Mouse (Mus musculus): ENCODE data around the gene Actbl2. TPM values are rescaled to one million over a fixed set of nuclear protein-coding genes. Genes with fewer than 3 reads are reported as not detected.

The Actbl2 gene
- polyA plus RNA-seq, 1 experiment: not detected

DNA sequence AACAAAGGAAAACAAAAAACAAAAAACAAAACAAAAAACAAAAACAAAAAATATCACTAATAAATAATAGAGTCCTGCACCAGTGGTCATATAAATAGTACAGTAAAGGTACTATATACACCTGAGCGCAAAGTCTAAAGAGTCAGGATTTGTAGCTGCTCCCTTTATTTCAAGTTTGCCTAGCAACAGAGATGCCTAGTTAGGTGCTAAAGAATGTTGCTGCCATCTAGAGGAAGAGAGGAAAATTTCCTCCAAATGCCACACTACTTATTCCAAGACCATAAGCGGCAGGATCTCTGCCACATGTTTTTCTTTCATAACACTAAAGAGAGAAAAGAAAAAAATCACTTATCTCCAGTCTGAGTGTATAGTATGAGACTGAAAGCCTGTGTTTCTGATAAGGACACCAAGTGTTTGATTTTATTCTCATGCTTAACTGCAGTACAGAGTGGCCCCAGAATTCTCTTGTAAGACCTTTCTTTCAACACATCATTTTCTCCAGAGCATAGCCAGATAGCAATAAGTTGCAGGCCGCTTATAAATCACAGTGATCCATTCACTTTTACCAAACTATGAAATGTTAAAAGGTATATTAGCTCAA, 16.8 kb upstream of the Actbl2 start:
- Histone ChIP-seq H3K4me3 (no peak overlapping the region), H3K36me3 (ENCODE audit: control insufficient read depth, insufficient read depth) (no peaks in the 10 kb centered on the region), H3K79me2 (ENCODE audit: control insufficient read depth, insufficient read depth) (no peaks in the 10 kb centered on the region), H3K27me3 (ENCODE audit: control insufficient read depth, insufficient read depth, insufficient read length) (no peaks in the 10 kb centered on the region), H3ac (ENCODE audit: control insufficient read depth, insufficient read length) (no peak overlapping the region), H3K4me2 (ENCODE audit: low read depth) (no peak overlapping the region)
- TF ChIP-seq MYOD1 (IDR thresholded peaks at IDR 0.05; ENCODE audit: control insufficient read depth in 1 of 3, insufficient read length in 2 of 3, low read depth in 2 of 3) (no peak), MYOG (IDR thresholded peaks at IDR 0.05; ENCODE audit: control insufficient read depth in 1 of 3, insufficient read depth in 1 of 3, insufficient read length in 2 of 3, low read depth in 2 of 3) (no peak), E2F4 (IDR thresholded peaks at IDR 0.05; ENCODE audit: insufficient read depth) (no peak), MAX (IDR thresholded peaks at IDR 0.05; ENCODE audit: low read depth) (no peak), POLR2AphosphoS2 (IDR thresholded peaks at IDR 0.05; ENCODE audit: insufficient read length, low read depth) (no peak), TCF12 (IDR thresholded peaks at IDR 0.05; ENCODE audit: insufficient read depth, poor library complexity, severe bottlenecking) (no peak), TCF3 (IDR thresholded peaks at IDR 0.05; ENCODE audit: insufficient read length, low read depth) (no peak), REST (IDR thresholded peaks at IDR 0.05; ENCODE audit: insufficient read depth, insufficient read length) (no peak), SRF (IDR thresholded peaks at IDR 0.05; ENCODE audit: control insufficient read depth, insufficient read length, low read depth) (no peak), CEBPB (IDR thresholded peaks at IDR 0.05; ENCODE audit: insufficient read depth, poor library complexity, severe bottlenecking) (no peak), USF1 (IDR thresholded peaks at IDR 0.05; ENCODE audit: low read depth) (no peak), POLR2A (IDR thresholded peaks at IDR 0.05; ENCODE audit: insufficient read length, low read depth) (no peak)

DNA sequence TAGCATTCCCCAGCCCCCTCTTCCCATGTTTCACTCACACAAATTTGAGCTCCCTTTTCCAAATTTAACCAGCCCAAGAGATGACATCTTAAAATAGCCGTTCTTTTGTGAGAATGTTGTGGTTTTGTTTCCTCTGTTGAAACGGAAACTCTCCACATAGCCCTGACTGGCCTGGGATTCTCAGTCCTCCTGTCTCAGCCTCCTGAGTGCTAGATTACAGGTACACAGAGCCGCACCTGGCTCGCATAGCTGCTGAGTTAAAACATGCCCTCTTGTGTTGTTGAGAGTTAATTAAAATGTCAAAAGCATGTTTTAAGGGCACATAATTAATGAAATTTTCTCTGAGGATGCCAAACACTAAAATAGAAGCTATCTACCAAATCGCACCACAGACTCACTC, 3.7 kb upstream of the Actbl2 start:
- TF ChIP-seq USF1 (IDR thresholded peaks at IDR 0.05; ENCODE audit: low read depth) (no peak), POLR2A (IDR thresholded peaks at IDR 0.05; ENCODE audit: insufficient read length, low read depth) (no peak), TCF3 (IDR thresholded peaks at IDR 0.05; ENCODE audit: insufficient read length, low read depth) (no peak), TCF12 (IDR thresholded peaks at IDR 0.05; ENCODE audit: insufficient read depth, poor library complexity, severe bottlenecking) (no peak), CEBPB (IDR thresholded peaks at IDR 0.05; ENCODE audit: insufficient read depth, poor library complexity, severe bottlenecking) (no peak), REST (IDR thresholded peaks at IDR 0.05; ENCODE audit: insufficient read depth, insufficient read length) (no peak), MAX (IDR thresholded peaks at IDR 0.05; ENCODE audit: low read depth) (no peak), E2F4 (IDR thresholded peaks at IDR 0.05; ENCODE audit: insufficient read depth) (no peak), SRF (IDR thresholded peaks at IDR 0.05; ENCODE audit: control insufficient read depth, insufficient read length, low read depth) (no peak)
- Histone ChIP-seq H3K27me3 (ENCODE audit: control insufficient read depth, insufficient read depth, insufficient read length) (no peaks in the 10 kb centered on the region), H3ac (ENCODE audit: control insufficient read depth, insufficient read length) (no peak overlapping the region), H3K36me3 (ENCODE audit: control insufficient read depth, insufficient read depth) (no peaks in the 10 kb centered on the region), H3K79me2 (ENCODE audit: control insufficient read depth, insufficient read depth) (no peaks in the 10 kb centered on the region), H3K4me2 (ENCODE audit: low read depth) (no peak overlapping the region), H3K4me3 (no peak overlapping the region)

DNA sequence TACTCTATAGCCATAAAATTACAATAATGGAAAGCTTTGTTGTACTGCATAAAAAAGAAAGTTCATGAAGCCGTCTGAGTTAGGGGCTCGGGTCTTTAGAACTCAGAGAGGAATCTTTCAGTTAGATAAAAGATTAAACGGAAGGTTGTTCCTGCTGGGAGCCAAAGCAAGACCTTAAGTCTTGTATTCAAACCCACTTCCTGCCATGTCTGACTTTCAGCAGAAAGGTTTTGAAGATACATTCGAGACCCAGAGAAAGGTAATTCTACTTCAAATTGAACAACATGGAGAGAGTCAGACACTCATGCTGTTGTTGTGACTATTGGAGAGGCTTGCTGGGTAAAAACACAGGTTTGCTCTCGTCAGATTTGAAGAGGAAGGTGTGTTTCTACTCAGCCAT, 3.0 kb upstream of the Actbl2 start:
- Histone ChIP-seq H3K36me3 (ENCODE audit: control insufficient read depth, insufficient read depth) (no peaks in the 10 kb centered on the region), H3K79me2 (ENCODE audit: control insufficient read depth, insufficient read depth) (no peaks in the 10 kb centered on the region), H3K4me3 (no peak overlapping the region), H3ac (ENCODE audit: control insufficient read depth, insufficient read length) (no peak overlapping the region), H3K4me2 (ENCODE audit: low read depth) (no peak overlapping the region), H3K27me3 (ENCODE audit: control insufficient read depth, insufficient read depth, insufficient read length) (no peaks in the 10 kb centered on the region)
- TF ChIP-seq MAX (IDR thresholded peaks at IDR 0.05; ENCODE audit: low read depth): no peak

DNA sequence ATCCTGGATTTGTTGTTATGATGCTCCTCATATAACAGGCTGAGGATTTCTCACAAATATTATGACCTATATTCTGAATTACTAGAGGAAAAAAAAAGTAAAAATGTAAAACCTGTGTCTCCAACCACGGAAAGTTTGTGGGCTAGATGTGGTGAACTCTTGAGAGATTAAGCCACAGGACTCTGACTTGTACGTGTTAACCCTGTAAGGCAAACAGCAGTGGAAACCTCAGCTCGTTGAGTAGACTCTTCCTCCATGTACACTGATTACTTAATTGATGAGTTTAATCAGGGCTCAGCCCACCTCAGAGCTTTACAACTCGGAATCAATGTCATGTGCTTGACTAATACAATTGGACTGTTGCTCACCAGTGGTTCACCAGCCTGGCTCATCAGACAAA, 3.2 kb downstream of the Actbl2 start:
- Histone ChIP-seq H3K4me3 (no peak overlapping the region), H3K4me2 (ENCODE audit: low read depth) (no peak overlapping the region), H3K36me3 (ENCODE audit: control insufficient read depth, insufficient read depth) (no peaks in the 10 kb centered on the region), H3K79me2 (ENCODE audit: control insufficient read depth, insufficient read depth) (no peaks in the 10 kb centered on the region), H3K27me3 (ENCODE audit: control insufficient read depth, insufficient read depth, insufficient read length) (no peaks in the 10 kb centered on the region), H3ac (ENCODE audit: control insufficient read depth, insufficient read length) (no peak overlapping the region)
- no peak for TF ChIP-seq POLR2AphosphoS2 (IDR thresholded peaks at IDR 0.05; ENCODE audit: insufficient read length, low read depth)

DNA sequence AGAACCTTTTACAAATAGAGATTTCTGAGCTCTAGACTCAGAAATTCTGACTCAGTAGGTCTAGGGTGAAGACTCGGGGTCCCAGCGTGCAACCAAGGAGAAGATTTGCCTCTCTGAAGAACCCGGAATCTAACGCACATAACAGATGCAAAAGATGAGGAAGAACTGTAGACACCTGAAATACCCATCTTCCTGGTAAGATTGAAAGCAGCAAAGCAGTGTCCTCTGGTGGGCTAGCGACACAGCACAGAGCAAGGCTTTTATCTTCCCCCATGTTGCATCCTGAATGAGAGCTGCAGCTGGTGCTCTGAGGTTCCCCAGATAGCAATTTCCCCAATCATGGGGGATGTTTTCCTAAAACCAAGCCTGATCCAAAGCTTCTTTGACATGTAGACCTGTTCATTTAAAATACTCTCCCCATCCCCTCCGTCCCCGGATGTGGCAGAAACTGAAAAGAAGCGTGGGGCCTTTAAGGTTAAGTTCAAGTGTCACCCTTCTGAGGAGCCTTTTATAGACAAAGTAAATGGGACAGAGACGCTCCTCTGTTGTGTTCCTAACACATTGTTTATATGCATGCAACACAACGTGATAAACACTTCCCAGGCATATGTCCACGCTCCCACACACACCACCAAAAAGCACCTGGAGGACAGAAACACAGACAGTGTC, 3.7 kb downstream of the Actbl2 start:
- H3K4me3 ChIP-seq: no peak overlapping the region
- H3ac ChIP-seq (ENCODE audit: control insufficient read depth, insufficient read length): no peak overlapping the region
- H3K79me2 ChIP-seq (ENCODE audit: control insufficient read depth, insufficient read depth): no peaks in the 10 kb centered on the region
- no peaks in the 10 kb centered on the region for H3K27me3 ChIP-seq (ENCODE audit: control insufficient read depth, insufficient read depth, insufficient read length)
- no peak for TF ChIP-seq POLR2AphosphoS2 (IDR thresholded peaks at IDR 0.05; ENCODE audit: insufficient read length, low read depth)
- TF ChIP-seq POLR2A (IDR thresholded peaks at IDR 0.05; ENCODE audit: insufficient read length, low read depth): no peak
- TF ChIP-seq TCF3 (IDR thresholded peaks at IDR 0.05; ENCODE audit: insufficient read length, low read depth): no peak
- no peak for TF ChIP-seq TCF12 (IDR thresholded peaks at IDR 0.05; ENCODE audit: insufficient read depth, poor library complexity, severe bottlenecking)
- no peak for TF ChIP-seq MYOD1 (IDR thresholded peaks at IDR 0.05; ENCODE audit: control insufficient read depth in 1 of 3, insufficient read length in 2 of 3, low read depth in 2 of 3)
- TF ChIP-seq E2F4 (IDR thresholded peaks at IDR 0.05; ENCODE audit: insufficient read depth): no peak
- TF ChIP-seq SRF (IDR thresholded peaks at IDR 0.05; ENCODE audit: control insufficient read depth, insufficient read length, low read depth): no peak
- TF ChIP-seq MAX (IDR thresholded peaks at IDR 0.05; ENCODE audit: low read depth): no peak
- no peak for TF ChIP-seq REST (IDR thresholded peaks at IDR 0.05; ENCODE audit: insufficient read depth, insufficient read length)
- TF ChIP-seq MYOG (IDR thresholded peaks at IDR 0.05; ENCODE audit: control insufficient read depth in 1 of 3, insufficient read depth in 1 of 3, insufficient read length in 2 of 3, low read depth in 2 of 3): no peak
- TF ChIP-seq USF1 (IDR thresholded peaks at IDR 0.05; ENCODE audit: low read depth): no peak
- TF ChIP-seq CEBPB (IDR thresholded peaks at IDR 0.05; ENCODE audit: insufficient read depth, poor library complexity, severe bottlenecking): no peak
- no peaks in the 10 kb centered on the region for H3K36me3 ChIP-seq (ENCODE audit: control insufficient read depth, insufficient read depth)
- no peak overlapping the region for H3K4me2 ChIP-seq (ENCODE audit: low read depth)
